Mouse (Mus musculus) liver, embryonic 15.5 days (tissue): Measurements from ENCODE around the gene Olfr550. TPM values are rescaled to one million over a fixed set of nuclear protein-coding genes. Genes with fewer than 3 reads are reported as not detected.
"Not testable (repeated sequence)": the region's sequence is repeated elsewhere in the genome, so short reads cannot be mapped to it uniquely, and the experiment has no call there.

Experiments used
- ATAC-seq: fragments of 200-750 bp; cut with Nextera tagmentation; 2 replicates; pipeline ENCODE4 v1.8.0; 2017; ENCODE audit warnings: moderate number of reproducible peaks, mild to moderate bottlenecking, moderate library complexity; ENCODE audit not compliant: insufficient read depth
- H3K27ac ChIP-seq: fragments of 300-500 bp; sonication (generic); replicated peaks from 2 replicates; pipeline ENCODE4 v1.5.1; 2015; ENCODE audit warnings: mild to moderate bottlenecking, inconsistent platforms
- H3K27me3 ChIP-seq: fragments of 300-500 bp; sonication (generic); 2 replicates; pipeline ENCODE4 v1.6.1; 2015; ENCODE audit warnings: mild to moderate bottlenecking, inconsistent platforms
- H3K36me3 ChIP-seq: fragments of 300-500 bp; sonication (generic); replicated peaks from 2 replicates; pipeline ENCODE4 v1.6.1; 2015; ENCODE audit warnings: moderate library complexity, mild to moderate bottlenecking, inconsistent platforms
- H3K4me1 ChIP-seq: fragments of 300-500 bp; sonication (generic); replicated peaks from 2 replicates; pipeline ENCODE4 v1.6.1; 2015; ENCODE audit warnings: inconsistent platforms
- H3K4me2 ChIP-seq: fragments of 300-500 bp; sonication (generic); 2 replicates; pipeline ENCODE4 v1.6.1; 2015; ENCODE audit warnings: moderate library complexity, mild to moderate bottlenecking, inconsistent platforms
- H3K4me3 ChIP-seq: fragments of 300-500 bp; sonication (generic); replicated peaks from 2 replicates; pipeline ENCODE4 v1.5.1; 2015; ENCODE audit warnings: mild to moderate bottlenecking, inconsistent platforms
- H3K9ac ChIP-seq: fragments of 300-500 bp; sonication (generic); 2 replicates; pipeline ENCODE4 v1.6.1; 2015; ENCODE audit warnings: moderate library complexity, mild to moderate bottlenecking, inconsistent platforms
- H3K9me3 ChIP-seq: fragments of 300-500 bp; sonication (generic); replicated peaks from 2 replicates; pipeline ENCODE4 v1.6.1; 2016; ENCODE audit warnings: inconsistent platforms
- WGBS: fragments of 180-500 bp; shearing (Covaris S2); methylation state at CpG from one replicate; pipeline ENCODE4 v1.1.7; 2015; ENCODE audit warnings: mixed read lengths; ENCODE audit not compliant: insufficient replicate concordance; 5-methylcytosine and 5-hydroxymethylcytosine counted together
- polyA plus RNA-seq: library from polyadenylated mRNA; unstranded; fragments of >200 nt; fragmentation: Nextera tagmentation; extraction: Ambion mirVana; gene quantifications from 2 replicates; pipeline ENCODE4 v1.2.1, GENCODE M21; 2015

Gene Olfr550
- polyA plus RNA-seq, 1 experiment from 2014 or later: not detected

DNA sequence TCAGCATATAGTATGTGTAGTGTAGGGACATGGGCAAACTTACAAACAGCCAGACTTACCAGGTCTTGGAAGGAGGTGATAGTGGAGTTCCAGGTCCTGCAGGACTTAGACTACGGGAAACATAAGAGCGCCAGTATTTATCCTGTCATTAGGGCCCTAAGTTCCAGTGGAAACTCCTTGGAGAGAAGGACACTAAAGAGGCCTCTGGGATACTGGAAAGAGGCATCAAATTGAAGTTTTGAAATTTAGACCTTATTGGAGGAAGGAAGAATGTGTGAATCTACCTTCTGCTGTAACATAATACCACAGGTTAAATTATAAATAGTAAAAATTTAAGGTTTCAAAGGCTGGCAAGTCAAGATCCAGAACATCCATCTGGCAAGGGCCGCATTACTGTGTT is 20.5 kb downstream of the Olfr550 start, which contains the start of gene Olfr551:
TSS of gene Olfr551 (minus strand) at position 101 of the 400 bp plus-strand sequence.
- Histone ChIP-seq H3K4me3 (no peak within 1 kb of the TSS), H3K4me2 (no peak within 1 kb of the TSS), H3K9ac (no peak within 1 kb of the TSS), H3K36me3 (no peaks in the 10 kb centered on the region), H3K27me3 (no peaks in the 10 kb centered on the region), H3K9me3 (no peaks in the 10 kb centered on the region), H3K4me1 (no peaks in the 10 kb centered on the region), H3K27ac (no peak within 1 kb of the TSS)
- no peak for ATAC-seq
- 79% methylated on average over 3 of the region's 3 CpGs for WGBS

- WGBS: 36% methylated on average over 1 of the region's 1 CpGs
- no peaks in the 10 kb centered on the region for H3K4me1 ChIP-seq
- no peak for ATAC-seq
- no peak within 1 kb of the TSS for H3K27ac ChIP-seq
- no peak within 1 kb of the TSS for H3K4me2 ChIP-seq
- no peaks in the 10 kb centered on the region for H3K36me3 ChIP-seq
- H3K9ac ChIP-seq: no peak within 1 kb of the TSS
- H3K4me3 ChIP-seq: no peak within 1 kb of the TSS
- H3K27me3 ChIP-seq: no peaks in the 10 kb centered on the region
- H3K9me3 ChIP-seq: no peaks in the 10 kb centered on the region
Measured at GRCm38 (mm10) chr7:102597378-102598031, 26.3 kb downstream of the Olfr550 start, which contains the start of gene Olfr552. Gene Olfr552 (plus strand): TSS chr7:102597770.

- no peak within 1 kb of the TSS for H3K4me3 ChIP-seq
- H3K4me1 ChIP-seq: no peaks in the 10 kb centered on the region
- ATAC-seq: no peak
- no peaks in the 10 kb centered on the region for H3K9me3 ChIP-seq
- H3K9ac ChIP-seq: no peak within 1 kb of the TSS
- H3K27ac ChIP-seq: no peak within 1 kb of the TSS
- no peaks in the 10 kb centered on the region for H3K27me3 ChIP-seq
- no peak within 1 kb of the TSS for H3K4me2 ChIP-seq
- no peaks in the 10 kb centered on the region for H3K36me3 ChIP-seq
Measured at GRCm38 (mm10) chr7:102618118-102618517, 46.9 kb downstream of the Olfr550 start, which contains the start of gene Olfr553. Gene Olfr553 (minus strand): TSS chr7:102618218.

DNA sequence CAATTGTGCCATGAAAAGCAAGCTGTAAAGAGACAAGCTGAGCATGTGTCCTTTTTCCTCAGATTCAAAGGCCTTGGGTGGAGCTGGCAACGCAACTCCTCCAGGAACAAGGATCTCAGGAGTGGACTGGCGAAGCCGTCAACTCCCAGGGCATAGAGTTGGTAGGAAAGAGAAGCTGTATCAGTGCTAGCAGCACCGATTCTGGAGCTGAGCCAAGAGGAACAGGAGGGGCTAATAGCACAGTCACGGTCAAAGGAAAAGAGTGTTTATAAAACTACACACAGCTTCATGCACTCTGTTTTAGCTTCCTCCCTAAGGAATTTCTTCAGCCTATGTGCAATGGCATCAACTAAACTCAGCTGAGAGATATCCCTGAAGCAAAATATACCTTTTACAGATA is 48.4 kb downstream of the Olfr550 start:
- Histone ChIP-seq H3K9me3 (no peaks in the 10 kb centered on the region), H3K27ac (no peak overlapping the region), H3K36me3 (no peaks in the 10 kb centered on the region), H3K4me1 (no peaks in the 10 kb centered on the region), H3K4me3 (no peak overlapping the region), H3K27me3 (no peaks in the 10 kb centered on the region), H3K4me2 (no peak overlapping the region), H3K9ac (no peak overlapping the region)
- WGBS: 39% methylated on average over 5 of the region's 5 CpGs
- ATAC-seq: no peak

DNA sequence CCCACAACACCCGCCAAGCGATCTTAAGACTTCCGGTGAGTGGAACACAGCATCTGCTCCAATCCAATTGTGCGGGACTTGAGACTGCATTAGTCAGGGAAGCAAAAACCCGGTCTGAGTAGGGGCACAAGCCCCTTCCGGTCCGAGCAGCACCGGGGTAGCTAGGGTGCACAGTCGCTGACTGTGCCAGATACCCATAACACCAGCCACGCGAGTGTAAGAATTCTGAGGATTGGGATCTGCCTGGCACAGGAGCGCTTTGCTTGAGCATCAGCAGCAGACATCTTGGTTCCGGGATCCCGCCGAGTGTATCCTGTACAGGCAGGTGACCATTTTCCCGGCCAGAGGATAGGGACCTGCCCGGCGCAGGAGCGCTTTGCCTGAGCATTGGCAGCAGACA is 49.1 kb downstream of the Olfr550 start:
- WGBS: 77% methylated on average over 19 of the region's 19 CpGs
- H3K36me3 ChIP-seq, H3K4me2 ChIP-seq, H3K27ac ChIP-seq, H3K9me3 ChIP-seq, H3K4me1 ChIP-seq, H3K9ac ChIP-seq, H3K27me3 ChIP-seq, H3K4me3 ChIP-seq, ATAC-seq: not testable (repeated sequence)

Other genes starting within 250 kb of the Olfr550 start
- gene Rrm1, start 129.7 kb upstream of the Olfr550 start, polyA plus RNA-seq: 171 and 180 TPM in 2 replicates
- 0.23 and 0.46 TPM in 2 replicates for gene Olfr543, start 89.8 kb upstream of the Olfr550 start, polyA plus RNA-seq
- gene Olfr544, start 83.1 kb upstream of the Olfr550 start, polyA plus RNA-seq: 0.07 TPM in 2 replicates
- not detected in 2 replicates for gene Olfr545, start 71.9 kb upstream of the Olfr550 start, polyA plus RNA-seq
- not detected in 2 replicates for gene Olfr547, start 36.7 kb upstream of the Olfr550 start, polyA plus RNA-seq
- not detected in 2 replicates for gene Olfr548-ps1, start 30.5 kb upstream of the Olfr550 start, polyA plus RNA-seq
- gene Olfr549, start 21.6 kb upstream of the Olfr550 start, polyA plus RNA-seq: not detected in 2 replicates
- gene Trim21, start 6.0 kb upstream of the Olfr550 start, polyA plus RNA-seq: 0.44 and 0.62 TPM in 2 replicates
- gene Olfr551, start 20.4 kb downstream of the Olfr550 start, polyA plus RNA-seq: not detected in 2 replicates
- gene Olfr552, start 26.3 kb downstream of the Olfr550 start, polyA plus RNA-seq: not detected in 2 replicates
- gene Olfr553, start 46.8 kb downstream of the Olfr550 start, polyA plus RNA-seq: not detected in 2 replicates
- gene Olfr554, start 67.0 kb downstream of the Olfr550 start, polyA plus RNA-seq: not detected in 2 replicates
- not detected in 2 replicates for gene Olfr555, start 87.4 kb downstream of the Olfr550 start, polyA plus RNA-seq
- gene Olfr556, start 93.5 kb downstream of the Olfr550 start, polyA plus RNA-seq: not detected in 2 replicates
- 1.5 TPM in 2 replicates for gene Trim68, start 115.9 kb downstream of the Olfr550 start, polyA plus RNA-seq
- not detected in 2 replicates for gene Olfr557, start 124.5 kb downstream of the Olfr550 start, polyA plus RNA-seq
- gene Olfr558, start 130.8 kb downstream of the Olfr550 start, polyA plus RNA-seq: not detected in 2 replicates
- gene Olfr33, start 147.6 kb downstream of the Olfr550 start, polyA plus RNA-seq: not detected in 2 replicates
- not detected in 2 replicates for gene Olfr559, start 156.0 kb downstream of the Olfr550 start, polyA plus RNA-seq
- not detected in 2 replicates for gene Olfr560, start 187.9 kb downstream of the Olfr550 start, polyA plus RNA-seq
- not detected in 2 replicates for gene Olfr78, start 188.0 kb downstream of the Olfr550 start, polyA plus RNA-seq
- not detected in 2 replicates for gene Olfr561, start 199.8 kb downstream of the Olfr550 start, polyA plus RNA-seq
- gene Olfr564, start 232.0 kb downstream of the Olfr550 start, polyA plus RNA-seq: not detected in 2 replicates